Mouse (Mus musculus): ENCODE results near the gene Mageb18.
"Not testable (repeated sequence)": the region's sequence is repeated elsewhere in the genome, so short reads cannot be mapped to it uniquely, and the experiment has no call there.

DNA sequence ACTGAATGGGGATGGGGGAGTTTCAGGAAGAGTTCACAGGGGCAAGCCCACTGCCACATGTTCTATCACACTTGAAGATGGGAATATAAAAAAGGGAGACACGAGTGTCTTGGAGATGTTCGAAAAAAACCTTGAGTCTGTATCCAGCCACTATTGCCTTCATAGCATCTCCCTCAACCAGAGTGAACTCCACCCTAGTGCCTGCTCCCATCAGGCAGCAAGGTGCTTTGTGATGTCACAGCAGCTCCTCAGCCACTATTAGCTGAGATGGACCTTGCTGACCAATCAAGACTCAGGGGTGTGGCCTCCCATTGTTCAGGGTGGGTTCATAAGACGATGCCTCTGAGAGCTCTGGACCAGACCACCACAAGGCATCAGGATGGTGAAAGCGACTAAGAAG, 109.7 kb downstream of the Mageb18 start, which contains the start of gene Gm5941:
- not testable (repeated sequence) for TF ChIP-seq CTCF (IDR thresholded peaks at IDR 0.05; ENCODE audit: control insufficient read depth, insufficient read depth, low read length); POLR2A (IDR thresholded peaks at IDR 0.05; ENCODE audit: borderline replicate concordance, control insufficient read depth, low read depth, low read length)

All from bone marrow, adult 2 months (tissue).